Mouse (Mus musculus) G1E (cell line): ENCODE results near the gene Tbx1. TPM values are rescaled to one million over a fixed set of nuclear protein-coding genes. Genes with fewer than 3 reads are reported as not detected.

ENCODE experiments used
- ATAC-seq: 2 replicates; pipeline ENCODE4 v1.8.0; 2016; ENCODE audit warnings: mild to moderate bottlenecking; ENCODE audit not compliant: insufficient number of reproducible peaks, poor library complexity, low FRiP score, severe bottlenecking; ENCODE audit errors: extremely low read depth
- DNase-seq: peaks from one replicate; pipeline ENCODE4 v3.0.0; 2012; ENCODE audit warnings: low spot score
- H3K27me3 ChIP-seq: 2 replicates; pipeline ENCODE4 v1.6.1; 2012; ENCODE audit warnings: mild to moderate bottlenecking, low read length, inconsistent platforms; ENCODE audit not compliant: insufficient read depth
- H3K36me3 ChIP-seq: replicated peaks from 2 replicates; pipeline ENCODE3; 2012; ENCODE audit warnings: mild to moderate bottlenecking, inconsistent platforms
- H3K4me1 ChIP-seq: 2 replicates; pipeline ENCODE4 v1.6.1; 2012; ENCODE audit warnings: low read depth, low read length, inconsistent platforms, mixed read lengths; ENCODE audit not compliant: insufficient read depth
- H3K4me3 ChIP-seq: 2 replicates; pipeline ENCODE4 v1.5.1; 2012; ENCODE audit warnings: low read depth, mild to moderate bottlenecking, inconsistent platforms, low read length, moderate library complexity, mixed read lengths
- H3K9me3 ChIP-seq: replicated peaks from 2 replicates; pipeline ENCODE4 v1.6.1; 2012; ENCODE audit warnings: inconsistent platforms
- CTCF ChIP-seq: IDR thresholded peaks from 2 replicates; pipeline ENCODE4 v1.5.1; 2012; ENCODE audit warnings: low read depth, low read length, inconsistent platforms, mixed read lengths
- GATA1 ChIP-seq: IDR thresholded peaks from 2 replicates; pipeline ENCODE4 v1.6.1; 2012; ENCODE audit warnings: borderline replicate concordance, low read length, inconsistent platforms, mixed read lengths
- GATA2 ChIP-seq: IDR thresholded peaks from 2 replicates; pipeline ENCODE4 v1.6.1; 2012; ENCODE audit warnings: low read depth, low read length, inconsistent platforms, borderline replicate concordance
- POLR2AphosphoS5 ChIP-seq: IDR thresholded peaks from 2 replicates; pipeline ENCODE4 v1.6.1; 2012; ENCODE audit warnings: low read depth, low read length, inconsistent platforms; ENCODE audit not compliant: insufficient replicate concordance
- TAL1 ChIP-seq: conservative IDR thresholded peaks from 2 replicates; pipeline ENCODE4 v1.6.1; 2012; ENCODE audit warnings: low read depth, low read length, inconsistent platforms, mixed read lengths
- polyA plus RNA-seq: library from polyadenylated mRNA; stranded (reverse); fragments of >175 nt; gene quantifications from 2 replicates; pipeline ENCODE4 v1.2.3, GENCODE M21; 2012
- total RNA-seq, 2 experiments: library from RNA; stranded (forward) in 1 of 2; stranded (reverse) in 1 of 2; fragments of 200-1000 nt in 1 of 2; fragments of >200 nt in 1 of 2; fragmentation: Nextera tagmentation in 1 of 2; gene quantifications; 2 replicates each; pipeline ENCODE4 v1.2.3; 2014 to 2017

Gene Tbx1
- total RNA-seq (2014; fragmentation: Nextera tagmentation) (not detected in 2 replicates), total RNA-seq (2017) (0.11 TPM in 1 of 2 replicates, not detected in the other), polyA plus RNA-seq (not detected in 2 replicates)

GRCm38 (mm10) chr16:18589804-18590790, at the start of gene Tbx1:
Tbx1 (minus strand) TSS chr16:18590671.
- no peaks in the 10 kb centered on the region for H3K36me3 ChIP-seq
- TF ChIP-seq GATA2 (no peak), TAL1 (no peak), POLR2AphosphoS5 (no peak), CTCF (no peak), GATA1 (no peak)
- ATAC-seq (no peak), DNase-seq (no peak)
- H3K9me3 ChIP-seq, result peaks cover 19% of the 10 kb centered on the region
- peaks cover 54% of the 10 kb centered on the region for H3K27me3 ChIP-seq
- no peak within 1 kb of the TSS for H3K4me3 ChIP-seq
- no peaks in the 10 kb centered on the region for H3K4me1 ChIP-seq

DNA sequence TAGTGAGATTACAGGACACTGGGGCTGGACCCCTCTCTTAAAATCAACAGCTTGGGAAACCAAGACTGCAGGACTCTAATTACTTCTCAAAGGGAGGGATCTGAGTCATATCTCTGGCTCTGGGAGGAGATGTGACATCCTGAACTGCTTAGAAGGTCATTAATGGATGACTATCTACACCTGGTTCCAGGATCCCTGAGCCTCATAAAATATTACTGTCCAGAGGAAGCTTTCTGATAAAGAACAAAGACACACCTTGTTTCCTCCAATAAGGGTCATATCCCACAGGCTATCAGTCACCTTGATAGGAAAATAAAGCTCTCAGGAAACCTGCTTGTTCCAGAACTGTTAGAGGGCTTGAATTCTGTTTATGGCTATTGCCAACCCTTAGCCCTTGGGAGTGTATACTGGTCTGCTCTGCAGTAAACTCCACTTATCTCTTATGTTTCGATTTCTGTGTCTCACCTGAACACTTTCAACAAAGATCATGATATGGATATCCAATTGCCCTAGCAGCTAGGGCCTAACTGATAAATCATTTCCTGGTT, 49.0 kb upstream of the Tbx1 start:
- Histone ChIP-seq H3K27me3 (peaks cover 32% of the 10 kb centered on the region), H3K36me3 (no peaks in the 10 kb centered on the region), H3K9me3 (no peaks in the 10 kb centered on the region), H3K4me3 (no peak overlapping the region), H3K4me1 (no peaks in the 10 kb centered on the region)
- no peak for DNase-seq
- TF ChIP-seq GATA2 (no peak), TAL1 (no peak), GATA1 (no peak)
- ATAC-seq, result no peak

- peaks cover 27% of the 10 kb centered on the region for H3K27me3 ChIP-seq
- ATAC-seq, result no peak
- TF ChIP-seq TAL1, result no peak
- no peak for TF ChIP-seq GATA1
- TF ChIP-seq POLR2AphosphoS5, result no peak
- no peak for TF ChIP-seq GATA2
- TF ChIP-seq CTCF, result no peak
Observed at GRCm38 (mm10) chr16:18638396-18638795, 47.9 kb upstream of the Tbx1 start.

DNA sequence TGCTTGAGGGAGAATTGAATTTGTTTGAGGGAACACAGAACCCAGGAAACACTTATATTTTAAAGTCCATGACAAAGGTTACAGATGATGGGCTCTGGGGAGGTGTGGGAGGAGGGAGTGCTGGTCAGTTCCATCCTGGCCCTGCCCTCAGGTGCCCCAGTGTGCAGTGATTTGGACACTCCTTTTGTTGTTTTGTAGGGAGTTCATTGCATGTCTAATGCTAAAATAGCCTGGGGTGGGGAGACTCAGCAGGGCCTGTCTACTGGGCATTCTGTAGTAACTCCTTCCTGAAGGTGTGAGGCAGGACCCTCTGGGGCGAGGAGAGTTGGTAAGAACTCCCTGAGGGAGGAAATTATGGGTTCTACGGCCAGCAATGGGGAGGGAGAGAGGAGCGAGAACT, 46.3 kb upstream of the Tbx1 start:
- ATAC-seq (no peak), DNase-seq (no peak)
- Histone ChIP-seq H3K27me3 (peaks cover 23% of the 10 kb centered on the region), H3K9me3 (no peaks in the 10 kb centered on the region), H3K4me1 (no peaks in the 10 kb centered on the region), H3K36me3 (no peaks in the 10 kb centered on the region), H3K4me3 (no peak overlapping the region)
- TF ChIP-seq GATA2, result no peak
- TF ChIP-seq GATA1, result no peak
- TF ChIP-seq CTCF, result no peak
- no peak for TF ChIP-seq POLR2AphosphoS5
- TF ChIP-seq TAL1, result no peak

More at GRCm38 (mm10) chr16:18638396-18638795, 47.9 kb upstream of the Tbx1 start:
- DNase-seq, result no peak
- Histone ChIP-seq H3K36me3 (no peaks in the 10 kb centered on the region), H3K9me3 (no peaks in the 10 kb centered on the region), H3K4me1 (no peaks in the 10 kb centered on the region), H3K4me3 (no peak overlapping the region)

DNA sequence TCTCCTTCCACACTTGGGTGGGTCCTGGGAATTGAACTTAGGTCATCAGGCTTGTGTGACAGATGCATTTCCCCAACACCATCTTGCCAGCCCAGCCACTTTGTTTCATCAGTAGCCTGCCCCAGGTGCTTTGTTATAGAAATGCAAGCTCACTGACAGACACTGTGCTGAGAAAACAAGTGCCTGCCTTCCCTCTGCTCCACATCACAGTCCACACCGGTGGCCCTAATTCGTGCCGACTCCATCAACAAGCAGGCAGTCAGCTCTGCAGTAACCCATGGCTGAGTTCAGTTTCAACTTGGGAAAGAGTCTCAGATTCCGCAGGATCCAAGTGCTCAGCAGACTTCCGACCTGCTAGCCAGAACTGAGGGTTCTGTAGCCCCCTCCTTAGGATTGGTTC, 45.9 kb upstream of the Tbx1 start:
- ATAC-seq (no peak), DNase-seq (no peak)
- Histone ChIP-seq H3K27me3 (peaks cover 20% of the 10 kb centered on the region), H3K9me3 (no peaks in the 10 kb centered on the region), H3K4me1 (no peaks in the 10 kb centered on the region), H3K4me3 (no peak overlapping the region), H3K36me3 (no peaks in the 10 kb centered on the region)
- TF ChIP-seq CTCF (no peak), GATA2 (no peak), TAL1 (no peak), GATA1 (no peak)

DNA sequence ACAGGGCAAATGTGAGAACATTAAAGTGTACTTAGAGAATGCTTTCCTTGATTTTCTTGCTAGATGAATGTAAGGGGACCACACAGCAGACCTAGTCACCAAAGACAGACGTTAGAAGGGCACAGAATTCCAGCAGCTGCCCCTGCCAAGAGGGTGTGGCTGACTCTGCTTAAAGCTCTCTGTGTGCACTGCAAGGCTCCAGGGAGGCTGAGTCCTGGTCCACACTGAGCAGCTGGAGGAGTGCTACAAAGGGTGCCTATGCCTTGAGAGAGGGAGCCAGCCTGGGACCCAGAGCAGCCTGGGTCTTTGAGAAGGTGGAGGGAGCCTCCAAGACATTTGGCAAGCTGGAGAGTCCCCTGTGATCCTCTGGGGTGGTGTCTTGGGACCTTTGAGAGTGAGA, 42.9 kb upstream of the Tbx1 start:
- ATAC-seq, result no peak
- Histone ChIP-seq H3K36me3 (no peaks in the 10 kb centered on the region), H3K4me1 (no peaks in the 10 kb centered on the region), H3K4me3 (no peak overlapping the region), H3K27me3 (peaks cover 35% of the 10 kb centered on the region), H3K9me3 (peaks cover 4% of the 10 kb centered on the region)
- TF ChIP-seq GATA2 (no peak), GATA1 (no peak), TAL1 (no peak), POLR2AphosphoS5 (no peak), CTCF (no peak)
- no peak for DNase-seq
